Mouse (Mus musculus): ENCODE data around the gene Tcap. TPM values are rescaled to one million over a fixed set of nuclear protein-coding genes. Genes with fewer than 3 reads are reported as not detected.

The Tcap gene
- polyA plus RNA-seq, 1 experiment from 2014 or later, result 12.9 TPM

DNA sequence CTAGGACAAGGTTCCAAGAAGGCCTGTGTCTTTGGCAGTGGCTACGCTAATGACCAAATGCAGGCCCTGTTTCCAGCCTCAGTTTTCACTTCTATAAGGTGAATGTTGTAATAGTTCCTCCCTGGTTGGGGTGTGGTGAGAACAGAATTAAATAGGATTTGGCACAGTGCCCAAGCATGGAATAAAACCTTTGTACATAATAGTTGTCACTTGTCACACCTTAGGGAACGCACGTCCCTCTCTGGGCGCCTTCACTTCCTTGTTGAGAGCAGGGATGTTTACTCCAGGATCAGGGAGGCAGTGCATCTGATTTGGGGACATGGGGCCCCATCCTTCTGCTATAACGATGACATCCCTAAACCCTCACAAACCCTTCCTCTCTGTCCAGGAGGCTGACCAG is 44.8 kb downstream of the Tcap start:
- H3K4me1 ChIP-seq, result no peaks in the 10 kb centered on the region
- no peak overlapping the region for H3K4me3 ChIP-seq
- no peaks in the 10 kb centered on the region for H3K27me3 ChIP-seq
- WGBS, result 85% methylated on average over 5 of the region's 5 CpGs
- H3K9me3 ChIP-seq, result no peaks in the 10 kb centered on the region
- ATAC-seq (ENCODE audit: low FRiP score, low read depth), result no peak
- no peak overlapping the region for H3K4me2 ChIP-seq (replicated peaks)
- H3K9ac ChIP-seq, result no peak overlapping the region
- H3K36me3 ChIP-seq, result peaks cover 99% of the 10 kb centered on the region
- H3K27ac ChIP-seq, result no peak overlapping the region

DNA sequence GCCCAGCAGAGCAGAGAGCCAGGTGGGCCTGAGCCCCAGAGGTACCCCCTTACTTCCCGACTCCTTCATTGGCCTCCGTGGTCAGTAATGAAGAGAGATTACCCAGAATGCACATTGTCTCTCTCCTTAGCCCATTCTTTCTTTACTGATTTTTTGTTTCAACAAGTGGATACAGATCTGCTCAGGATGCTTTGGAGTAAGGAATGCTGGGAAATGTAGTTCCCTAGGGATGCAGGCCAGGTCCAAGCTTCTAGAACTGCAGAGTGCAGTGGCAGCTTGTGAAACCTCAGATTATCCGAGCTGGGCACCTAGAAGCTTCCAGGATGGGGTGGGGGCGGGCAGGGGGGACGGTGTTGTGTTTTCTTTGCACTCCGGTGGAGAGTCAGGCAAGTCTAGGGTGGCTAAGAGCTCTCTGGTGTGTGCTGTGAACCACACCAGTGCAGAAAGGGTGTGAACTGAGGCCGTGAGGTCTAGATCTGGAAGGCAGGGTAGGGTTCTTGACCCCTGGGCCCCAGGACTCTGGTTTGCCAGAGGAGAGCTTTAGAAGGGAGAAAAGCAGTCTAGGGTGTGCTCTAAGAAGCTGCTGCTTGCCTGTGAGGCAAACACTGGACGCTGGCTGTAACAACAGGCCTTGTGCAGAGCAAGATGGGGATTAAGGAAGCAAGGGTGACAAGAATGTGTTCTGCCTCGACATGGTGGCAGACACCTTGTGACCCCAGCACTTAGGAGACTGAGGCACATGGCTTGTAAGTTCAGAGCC is 48.3 kb downstream of the Tcap start:
- Histone ChIP-seq H3K4me1 (no peaks in the 10 kb centered on the region), H3K9ac (no peak overlapping the region), H3K27me3 (no peaks in the 10 kb centered on the region), H3K36me3 (peaks cover 98% of the 10 kb centered on the region), H3K27ac (no peak overlapping the region), H3K4me3 (no peak overlapping the region), H3K9me3 (no peaks in the 10 kb centered on the region), H3K4me2 (replicated peaks) (no peak overlapping the region)
- 80% methylated on average over 9 of the region's 9 CpGs for WGBS
- no peak for ATAC-seq (ENCODE audit: low FRiP score, low read depth)

Other genes with a start within 250 kb of the Tcap start
- gene Fbxl20, start 233.4 kb upstream of the Tcap start, polyA plus RNA-seq (2015; fragmentation: Nextera tagmentation; extraction: Ambion mirVana), result 28.0 and 28.4 TPM in 2 replicates
- gene Med1, start 190.5 kb upstream of the Tcap start, polyA plus RNA-seq (2015; fragmentation: Nextera tagmentation; extraction: Ambion mirVana), result 74.9 and 76.8 TPM in 2 replicates
- gene Cdk12, start 180.8 kb upstream of the Tcap start, polyA plus RNA-seq (2015; fragmentation: Nextera tagmentation; extraction: Ambion mirVana), result 13.1 TPM in 2 replicates
- not detected in 2 replicates for gene Neurod2, start 54.2 kb upstream of the Tcap start, polyA plus RNA-seq (2015; fragmentation: Nextera tagmentation; extraction: Ambion mirVana)
- 1.5 and 1.9 TPM in 2 replicates for gene Ppp1r1b, start 35.4 kb upstream of the Tcap start, polyA plus RNA-seq (2015; fragmentation: Nextera tagmentation; extraction: Ambion mirVana)
- 41.9 and 43.2 TPM in 2 replicates for gene Stard3, start 25.4 kb upstream of the Tcap start, polyA plus RNA-seq (2015; fragmentation: Nextera tagmentation; extraction: Ambion mirVana)
- 1.4 and 1.6 TPM in 2 replicates for gene Pnmt, start 2.6 kb downstream of the Tcap start, polyA plus RNA-seq (2015; fragmentation: Nextera tagmentation; extraction: Ambion mirVana)
- gene Pgap3, start 16.7 kb downstream of the Tcap start, polyA plus RNA-seq (2015; fragmentation: Nextera tagmentation; extraction: Ambion mirVana), result 10.4 and 12.4 TPM in 2 replicates
- gene Erbb2, start 28.7 kb downstream of the Tcap start, polyA plus RNA-seq (2015; fragmentation: Nextera tagmentation; extraction: Ambion mirVana), result 47.3 and 53.0 TPM in 2 replicates
- gene Mien1, start 55.2 kb downstream of the Tcap start, polyA plus RNA-seq (2015; fragmentation: Nextera tagmentation; extraction: Ambion mirVana), result 76.0 and 79.4 TPM in 2 replicates
- gene Grb7, start 62.6 kb downstream of the Tcap start, polyA plus RNA-seq (2015; fragmentation: Nextera tagmentation; extraction: Ambion mirVana), result 5.2 and 6.7 TPM in 2 replicates
- gene Ikzf3, start 162.2 kb downstream of the Tcap start, polyA plus RNA-seq (2015; fragmentation: Nextera tagmentation; extraction: Ambion mirVana), result 0.49 and 0.52 TPM in 2 replicates
- 0.11 and 0.31 TPM in 2 replicates for gene Zpbp2, start 167.3 kb downstream of the Tcap start, polyA plus RNA-seq (2015; fragmentation: Nextera tagmentation; extraction: Ambion mirVana)
- 82.8 and 83.6 TPM in 2 replicates for gene Ormdl3, start 203.6 kb downstream of the Tcap start, polyA plus RNA-seq (2015; fragmentation: Nextera tagmentation; extraction: Ambion mirVana)
- not detected in 2 replicates for gene Lrrc3c, start 214.5 kb downstream of the Tcap start, polyA plus RNA-seq (2015; fragmentation: Nextera tagmentation; extraction: Ambion mirVana)
- 1.2 and 1.4 TPM in 2 replicates for gene Gm12355, start 241.8 kb downstream of the Tcap start, polyA plus RNA-seq (2015; fragmentation: Nextera tagmentation; extraction: Ambion mirVana)
- not detected in 2 replicates for gene Gsdma3, start 242.5 kb downstream of the Tcap start, polyA plus RNA-seq (2015; fragmentation: Nextera tagmentation; extraction: Ambion mirVana)